Mouse (Mus musculus): Measurements from ENCODE around the gene Vmn2r77. TPM values are rescaled to one million over a fixed set of nuclear protein-coding genes. Genes with fewer than 3 reads are reported as not detected.
"Not testable (repeated sequence)": the region's sequence is repeated elsewhere in the genome, so short reads cannot be mapped to it uniquely, and the experiment has no call there.

The Vmn2r77 gene
- total RNA-seq (2021) (not detected), polyA plus RNA-seq (2012; rRNA removed) (not detected in 2 replicates)
- long read RNA-seq = 0 reads

GRCm38 (mm10) chr7:86794727-86795126, at the start of gene Vmn2r77:
Gene Vmn2r77, plus strand, starts transcription at chr7:86795027.
- no peak for DNase-seq

GRCm38 (mm10) chr7:86760751-86761150, 34.1 kb upstream of the Vmn2r77 start:
- DNase-seq = no peak

- DNase-seq = no peak
Measured at GRCm38 (mm10) chr7:86764628-86765027, 30.2 kb upstream of the Vmn2r77 start.

GRCm38 (mm10) chr7:86771621-86772020, 23.2 kb upstream of the Vmn2r77 start:
- DNase-seq = no peak

GRCm38 (mm10) chr7:86775617-86776325, 19.1 kb upstream of the Vmn2r77 start, which contains the start of gene Folh1:
Gene Folh1, minus strand, starts transcription at chr7:86775943.
- DNase-seq = no peak

- DNase-seq = not testable (repeated sequence)
Measured at GRCm38 (mm10) chr7:86815241-86815640, 20.4 kb downstream of the Vmn2r77 start.

GRCm38 (mm10) chr7:86815716-86816115, 20.9 kb downstream of the Vmn2r77 start:
- DNase-seq = not testable (repeated sequence)

GRCm38 (mm10) chr7:86816466-86816865, 21.6 kb downstream of the Vmn2r77 start:
- no peak for DNase-seq

Other genes with a start within 250 kb of the Vmn2r77 start
- gene Olfr295, start 211.2 kb upstream of the Vmn2r77 start, total RNA-seq (2021) = not detected
- gene Olfr295, start 211.2 kb upstream of the Vmn2r77 start, polyA plus RNA-seq (2012; rRNA removed) = not detected in 2 replicates
- not detected for gene Olfr294, start 178.4 kb upstream of the Vmn2r77 start, total RNA-seq (2021)
- not detected in 2 replicates for gene Olfr294, start 178.4 kb upstream of the Vmn2r77 start, polyA plus RNA-seq (2012; rRNA removed)
- gene Olfr293, start 146.0 kb upstream of the Vmn2r77 start, total RNA-seq (2021) = not detected
- not detected in 2 replicates for gene Olfr293, start 146.0 kb upstream of the Vmn2r77 start, polyA plus RNA-seq (2012; rRNA removed)
- not detected for gene Olfr292, start 106.7 kb upstream of the Vmn2r77 start, total RNA-seq (2021)
- not detected in 2 replicates for gene Olfr292, start 106.7 kb upstream of the Vmn2r77 start, polyA plus RNA-seq (2012; rRNA removed)
- under 1 TPM; 0.72 to 0.97 TPM for gene Folh1, start 19.1 kb upstream of the Vmn2r77 start, total RNA-seq (2021)
- gene Folh1, start 19.1 kb upstream of the Vmn2r77 start, polyA plus RNA-seq (2012; rRNA removed) = 0.03 and 0.36 TPM in 2 replicates
- gene Vmn2r78, start 120.1 kb downstream of the Vmn2r77 start, total RNA-seq (2021) = not detected
- gene Vmn2r78, start 120.1 kb downstream of the Vmn2r77 start, polyA plus RNA-seq (2012; rRNA removed) = not detected in 2 replicates
- gene Vmn2r79, start 201.1 kb downstream of the Vmn2r77 start, total RNA-seq (2021) = not detected
- 0.01 TPM in 1 of 2 replicates, not detected in the other for gene Vmn2r79, start 201.1 kb downstream of the Vmn2r77 start, polyA plus RNA-seq (2012; rRNA removed)

All from adrenal gland, adult 2 months (tissue).